Mouse (Mus musculus) CD8-positive naive resting alpha-beta T cell, adult 2 months (primary cell): ENCODE data around the gene Tbx18.

Experiments used
- DNase-seq, 2 experiments: peaks; one replicate each; pipeline ENCODE4 v3.0.0; 2022; ENCODE audit warnings: low read depth in 2 of 2, low spot score in 2 of 2

The Tbx18 gene

DNA sequence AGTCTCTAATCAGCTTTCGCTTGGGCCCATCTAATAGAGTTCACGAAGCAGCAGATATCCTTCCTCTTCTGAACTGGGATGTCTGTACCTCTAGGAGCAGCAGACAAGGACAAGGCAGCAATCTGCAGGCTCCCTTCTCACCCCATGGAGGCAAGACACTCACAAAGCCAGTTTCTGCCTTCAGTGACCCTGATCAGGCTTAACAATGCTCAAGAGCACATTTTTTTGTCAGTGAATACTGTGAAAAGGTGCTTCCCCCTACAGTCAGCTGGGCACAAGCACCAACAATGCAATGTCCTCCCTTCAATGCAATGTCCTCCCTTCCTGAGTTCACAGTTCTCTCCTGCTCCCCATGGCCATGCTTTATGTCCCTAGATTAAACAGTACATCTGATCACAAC lies 9.3 kb downstream of the Tbx18 start:
- no peak for DNase-seq

DNA sequence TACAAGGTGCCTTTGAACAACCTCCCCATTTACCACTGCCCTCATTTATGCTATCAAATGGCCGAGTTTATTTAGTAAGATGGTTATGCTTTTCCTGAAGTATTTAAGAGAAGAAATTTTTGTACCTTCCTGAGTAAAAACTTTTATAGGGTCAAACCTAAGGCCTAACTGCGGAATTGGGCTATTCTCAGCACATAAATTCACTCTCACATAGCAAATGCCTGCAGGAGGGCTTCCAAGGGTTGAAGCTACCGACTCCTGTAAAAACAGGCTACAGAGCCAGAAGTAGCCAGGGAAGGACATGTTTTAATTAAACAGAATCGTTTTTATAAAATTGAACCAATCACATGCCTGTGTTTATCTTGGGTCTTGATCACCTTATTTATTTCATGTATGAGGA lies 20.7 kb downstream of the Tbx18 start:
- no peak for DNase-seq

DNA sequence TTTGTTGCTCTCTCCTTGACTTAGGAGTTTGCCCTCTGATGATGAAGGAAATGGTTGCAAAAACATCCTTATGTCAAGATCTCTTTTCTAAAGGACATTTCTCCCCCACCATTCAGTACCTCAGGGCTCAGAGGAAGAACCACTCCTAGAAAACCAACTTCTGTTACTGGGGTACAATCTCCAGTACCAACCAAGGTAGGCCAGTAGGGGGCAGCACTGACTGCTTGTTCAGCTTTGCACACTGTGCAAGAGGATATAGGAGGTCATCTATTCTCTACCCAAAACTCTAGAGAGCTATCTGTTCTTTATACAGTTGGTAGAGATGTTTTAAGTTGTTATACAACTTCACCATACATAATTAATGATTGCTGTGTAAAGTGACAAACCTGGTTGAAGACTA lies 22.9 kb downstream of the Tbx18 start:
- DNase-seq: no peak

DNA sequence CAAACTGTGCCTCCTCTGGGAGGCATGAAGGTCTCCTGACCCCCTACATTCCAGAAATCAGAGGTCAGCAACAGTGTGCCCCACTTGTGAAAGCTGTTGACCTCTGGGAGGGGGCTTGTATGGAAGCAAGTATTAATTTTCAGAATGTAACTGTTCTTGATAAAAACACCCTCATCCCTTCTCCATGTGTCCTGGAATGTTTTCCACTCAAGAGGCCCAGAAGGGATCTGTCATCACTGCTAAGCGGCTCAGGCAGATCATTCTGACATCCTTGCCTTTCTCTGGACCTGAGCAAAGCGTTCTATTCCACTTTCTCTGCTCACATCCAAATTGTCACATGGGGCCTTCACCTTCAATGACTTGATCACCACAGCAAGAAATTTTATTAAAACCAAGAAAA lies 28.8 kb downstream of the Tbx18 start:
- DNase-seq: no peak

DNA sequence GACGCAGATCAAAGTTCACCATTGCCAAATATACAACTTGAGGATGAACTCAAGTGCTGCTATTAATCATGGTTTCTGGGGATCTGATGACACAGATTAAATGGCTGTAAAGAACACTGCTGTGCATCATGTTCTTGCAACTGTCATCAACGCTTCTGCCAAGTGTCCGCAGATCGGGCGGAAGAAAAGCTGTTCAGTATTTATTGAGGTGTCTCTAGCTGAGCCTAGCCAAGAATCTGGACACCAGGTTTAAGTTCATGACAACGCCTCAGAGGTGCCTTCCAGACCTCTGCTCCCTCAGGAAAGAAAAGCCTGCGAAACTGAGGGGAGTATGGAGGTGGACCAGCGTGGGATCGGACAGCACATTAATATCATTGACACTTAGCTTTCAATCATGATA lies 44.1 kb downstream of the Tbx18 start:
- DNase-seq: no peak

DNA sequence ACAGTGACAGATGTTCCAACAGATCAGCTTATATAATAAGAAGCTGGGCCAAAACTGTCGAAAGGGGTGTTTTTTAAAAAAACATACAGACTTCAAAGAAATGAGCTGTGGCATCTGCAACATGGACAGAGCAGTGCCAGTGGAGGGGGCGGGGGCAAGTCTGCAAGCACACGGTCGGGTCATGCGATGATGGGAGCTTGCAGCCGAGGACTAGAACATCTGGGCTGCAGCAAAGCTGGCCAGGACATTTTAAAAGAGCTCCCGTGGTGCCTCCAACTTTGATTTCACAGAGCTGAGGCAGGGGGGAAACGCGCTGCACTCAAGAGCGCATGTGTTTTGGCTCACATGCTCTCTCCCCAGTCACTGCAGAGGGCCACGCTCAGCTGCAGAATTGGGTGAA lies 48.8 kb downstream of the Tbx18 start:
- no peak for DNase-seq
